Mouse (Mus musculus) layer of hippocampus, adult 11-12 months (tissue): ENCODE results near the gene Psmd2.

Experiments
- DNase-seq: peaks from one replicate; pipeline ENCODE4 v3.0.0; 2022; ENCODE audit warnings: low spot score

Gene Psmd2

DNA sequence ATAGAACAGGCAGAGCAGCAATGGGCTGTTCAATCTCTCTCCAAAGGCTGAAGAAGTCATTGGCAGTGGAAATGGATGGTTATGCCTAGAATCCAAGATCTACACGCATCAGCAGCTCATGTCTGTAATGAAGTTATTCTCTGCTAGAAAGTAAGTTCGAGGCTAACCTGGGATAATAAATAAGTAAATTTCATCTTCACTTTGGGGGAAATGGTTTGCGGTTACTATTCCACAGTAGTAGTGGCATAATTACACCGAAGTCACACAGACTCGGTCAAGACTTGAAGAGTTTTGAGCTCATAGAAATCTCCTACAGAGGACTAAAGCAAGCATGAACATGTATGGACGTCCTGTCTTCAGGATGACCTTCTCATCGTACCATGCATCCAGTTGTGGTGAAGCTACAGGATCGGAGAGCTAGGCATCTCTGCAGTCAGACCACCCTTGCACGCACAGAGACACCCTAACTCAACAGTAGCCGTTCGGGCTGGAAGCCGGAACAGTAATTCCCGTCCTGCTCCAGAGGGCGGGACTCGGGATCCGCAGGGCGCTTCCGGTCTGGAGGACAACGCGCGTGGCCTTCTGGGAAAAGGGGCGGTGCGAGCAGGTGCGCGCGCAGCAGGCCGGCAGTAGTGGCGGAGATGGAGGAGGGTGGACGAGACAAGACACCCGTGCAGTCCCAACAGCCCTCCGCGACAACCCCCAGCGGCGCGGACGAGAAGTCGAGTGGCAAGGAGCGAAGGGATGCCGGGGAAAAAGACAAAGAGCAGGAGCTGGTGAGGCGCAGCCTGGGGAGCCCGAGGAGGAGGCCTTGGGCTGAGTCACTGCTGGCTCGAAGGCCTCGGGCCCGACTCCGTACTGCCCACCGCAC is at the start of gene Psmd2:
Gene Psmd2, plus strand, starts transcription at position 577 of the 871 bp plus-strand sequence.
- peak; percentile 96 for DNase-seq

GRCm38 (mm10) chr16:20604705-20605104 is 46.7 kb upstream of the Psmd2 start:
- DNase-seq = no peak

- peak; percentile 78 for DNase-seq
These were observed 40.7 kb upstream of the Psmd2 start for GRCm38 (mm10) chr16:20610501-20611356.

GRCm38 (mm10) chr16:20611357-20612227 is 39.9 kb upstream of the Psmd2 start, which contains the start of the genes Eef1akmt4, Gm49333 and Alg3:
Gene Eef1akmt4 (plus strand): TSS chr16:20611593.
Gene Gm49333 (plus strand): TSS chr16:20611610.
Gene Alg3 (minus strand): TSS chr16:20611735.
- DNase-seq = peak; percentile 79

DNA sequence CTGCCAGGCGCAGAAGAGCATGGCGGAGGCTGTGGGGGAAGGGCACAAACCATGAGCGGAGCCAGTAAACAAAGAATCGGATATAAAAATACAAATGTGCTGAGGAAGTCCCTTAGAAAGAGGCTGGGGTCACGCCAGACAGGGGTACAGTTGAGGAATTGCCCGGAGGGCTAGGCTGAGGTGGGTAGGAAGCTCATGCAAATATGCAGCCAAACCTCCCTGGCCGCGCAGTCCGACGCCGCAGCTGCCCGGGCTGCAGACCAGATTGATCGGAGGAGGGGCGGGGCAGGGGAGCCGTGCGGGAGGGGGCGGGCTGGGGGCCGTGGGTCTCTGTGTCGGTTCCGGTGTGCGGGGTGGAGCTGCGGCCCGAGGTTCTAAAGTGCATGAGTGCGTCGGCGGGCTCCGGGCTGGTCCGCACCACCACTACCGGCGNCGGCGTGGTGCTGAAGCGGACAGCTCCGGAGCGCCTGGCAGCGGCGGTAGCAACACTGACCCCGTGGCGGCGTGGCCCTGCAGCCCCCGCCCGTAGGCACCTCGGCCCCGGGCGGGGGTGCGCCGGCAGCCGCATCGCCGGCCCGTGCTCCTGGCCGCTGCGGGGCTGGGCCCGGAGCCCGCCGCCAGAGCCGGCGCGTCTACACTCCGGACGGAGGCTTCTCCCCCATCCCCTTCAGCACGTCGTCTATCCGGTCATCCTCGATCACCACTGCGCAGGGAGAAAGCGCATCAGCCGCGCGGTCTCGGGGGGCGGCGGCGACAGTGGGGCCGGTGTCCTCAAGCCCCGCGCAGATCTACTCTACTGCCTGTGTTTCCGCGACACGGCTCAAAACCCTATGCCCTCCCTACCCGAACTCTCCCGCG is 31.7 kb upstream of the Psmd2 start:
- DNase-seq = no peak

DNA sequence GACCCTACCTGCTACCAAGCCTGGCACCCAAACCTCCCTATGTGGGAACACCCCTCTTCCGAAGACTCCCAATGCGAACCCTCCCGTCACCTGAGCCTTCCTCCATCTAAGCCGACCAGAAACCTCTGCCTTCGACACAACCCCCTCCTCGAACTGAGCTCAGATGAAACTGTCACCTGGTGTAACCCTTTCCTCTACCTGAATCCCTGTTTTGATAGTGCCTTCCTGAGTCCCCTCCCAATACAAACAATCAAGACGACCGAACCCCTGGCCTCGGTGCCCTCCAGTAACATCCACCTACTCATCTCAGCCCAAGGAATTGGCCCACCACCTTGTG is 31.1 kb upstream of the Psmd2 start:
- DNase-seq = no peak

DNA sequence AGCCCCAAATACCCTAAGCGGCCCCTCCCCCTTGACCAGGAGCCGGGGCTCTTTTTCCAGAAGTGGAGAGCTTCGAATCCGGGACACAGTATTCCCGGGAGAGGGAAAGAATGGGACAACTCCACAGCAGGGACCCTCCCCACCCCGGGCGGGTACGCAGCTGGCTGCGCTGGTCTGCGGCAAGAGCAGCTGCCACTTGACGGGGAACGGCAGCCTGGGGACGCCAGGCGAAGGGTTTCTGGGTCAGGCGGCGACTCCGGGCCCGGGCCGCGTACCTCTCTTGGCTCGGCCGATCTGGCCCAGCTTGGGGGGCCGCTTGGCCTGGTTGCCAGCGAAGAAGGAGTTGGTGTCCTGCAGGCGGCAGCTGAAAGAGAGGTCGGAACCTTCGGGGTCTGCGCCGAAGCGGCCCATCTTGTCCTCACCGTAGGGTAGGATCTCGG is 30.7 kb upstream of the Psmd2 start:
- DNase-seq = no peak

DNA sequence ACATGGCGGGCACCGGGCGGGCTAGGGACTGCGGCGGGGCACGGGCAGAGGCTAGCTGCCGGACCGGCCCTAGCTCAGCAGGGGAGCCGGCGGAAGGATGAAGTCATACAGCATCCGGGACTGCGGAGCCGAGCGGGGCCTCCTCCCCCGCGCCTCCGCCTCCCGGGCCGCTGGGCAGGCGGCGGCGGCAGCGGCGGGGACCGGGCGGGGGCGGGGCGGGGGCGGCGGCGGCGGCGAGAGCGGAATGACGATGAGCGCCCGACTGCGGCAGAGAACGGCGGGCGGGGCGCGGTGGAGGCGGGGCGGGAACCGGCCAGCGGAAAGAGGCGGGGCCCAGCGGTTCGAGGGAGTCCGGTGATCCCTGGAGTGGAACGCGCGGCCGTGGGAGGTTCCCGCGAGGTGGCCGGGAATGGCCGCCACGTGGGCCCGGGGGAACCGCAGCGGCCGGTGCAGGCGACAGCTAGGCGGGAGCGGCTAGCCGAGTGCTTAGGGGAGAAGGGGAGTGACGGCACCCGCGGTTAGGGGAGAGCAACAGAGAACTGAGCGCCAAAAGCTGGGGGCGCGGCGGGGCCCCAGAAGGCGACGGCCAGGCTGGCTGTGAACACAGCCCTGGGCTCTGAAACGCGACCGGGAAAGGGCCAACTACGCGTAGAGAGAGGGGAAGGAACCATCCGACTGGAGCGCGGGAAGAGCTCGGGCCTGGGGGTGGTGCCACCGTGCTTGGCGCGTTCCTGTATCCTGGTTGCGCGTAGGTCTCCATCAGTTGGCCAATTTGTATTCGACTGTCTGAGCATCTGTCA is 30.1 kb upstream of the Psmd2 start, which contains the start of gene Camk2n2:
Gene Camk2n2, minus strand, starts transcription at position 97 of the 800 bp plus-strand sequence.
- DNase-seq = no peak

DNA sequence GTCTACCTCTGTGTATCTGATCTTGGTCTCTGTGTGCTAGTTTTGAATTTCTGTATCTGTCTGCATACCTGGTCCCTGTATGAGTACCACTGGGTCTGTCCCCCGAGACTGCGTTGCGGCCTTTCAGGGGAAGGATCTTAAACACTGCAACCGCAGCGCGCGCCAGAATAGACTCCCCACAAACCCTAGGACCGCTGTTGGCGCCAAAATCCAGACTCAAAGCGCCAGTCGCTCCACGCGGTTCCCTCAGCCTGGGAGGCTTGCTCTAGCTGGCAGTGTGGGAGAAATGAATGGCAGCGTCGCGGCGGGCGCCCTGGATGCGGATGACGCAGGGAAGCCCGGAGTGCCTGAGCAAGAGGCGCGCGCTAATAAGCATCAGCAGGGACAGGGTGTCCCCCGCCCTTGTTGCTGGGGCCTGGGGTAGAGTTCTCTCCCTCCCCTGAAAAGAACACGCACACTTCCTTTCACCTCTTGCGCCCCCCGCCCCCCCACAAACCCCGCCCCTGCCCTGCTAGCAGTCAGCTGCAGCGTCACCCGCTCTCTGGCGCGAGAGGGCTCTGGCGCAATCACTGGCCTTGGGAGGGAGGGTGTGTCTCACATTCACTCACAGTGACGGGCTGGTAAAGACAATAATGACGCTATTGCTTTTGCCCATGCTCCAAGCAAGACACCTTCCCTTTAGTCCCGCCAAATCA is 29.3 kb upstream of the Psmd2 start:
- peak; percentile 51 for DNase-seq

DNA sequence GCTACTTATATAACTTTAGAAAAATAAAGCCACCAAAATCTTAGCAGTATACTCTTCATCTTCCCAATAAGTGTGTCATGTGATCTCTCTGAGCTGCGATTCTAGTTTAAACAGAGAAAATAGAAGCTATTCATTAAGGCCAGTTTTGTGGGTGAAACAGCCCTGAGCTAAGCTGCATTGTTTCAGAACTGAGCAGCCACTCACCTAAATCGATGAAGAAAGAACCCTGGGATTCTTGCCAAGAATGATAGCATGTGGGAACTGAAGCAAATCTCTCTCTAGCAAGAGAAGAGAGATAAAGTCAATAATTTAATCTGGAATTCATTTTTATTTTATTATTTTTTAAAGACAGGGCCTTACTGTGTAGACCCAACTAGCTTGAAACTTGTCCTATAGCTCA is 28.2 kb upstream of the Psmd2 start:
- no peak for DNase-seq

GRCm38 (mm10) chr16:20628871-20629391 is 22.5 kb upstream of the Psmd2 start:
- peak; percentile 27 for DNase-seq

DNA sequence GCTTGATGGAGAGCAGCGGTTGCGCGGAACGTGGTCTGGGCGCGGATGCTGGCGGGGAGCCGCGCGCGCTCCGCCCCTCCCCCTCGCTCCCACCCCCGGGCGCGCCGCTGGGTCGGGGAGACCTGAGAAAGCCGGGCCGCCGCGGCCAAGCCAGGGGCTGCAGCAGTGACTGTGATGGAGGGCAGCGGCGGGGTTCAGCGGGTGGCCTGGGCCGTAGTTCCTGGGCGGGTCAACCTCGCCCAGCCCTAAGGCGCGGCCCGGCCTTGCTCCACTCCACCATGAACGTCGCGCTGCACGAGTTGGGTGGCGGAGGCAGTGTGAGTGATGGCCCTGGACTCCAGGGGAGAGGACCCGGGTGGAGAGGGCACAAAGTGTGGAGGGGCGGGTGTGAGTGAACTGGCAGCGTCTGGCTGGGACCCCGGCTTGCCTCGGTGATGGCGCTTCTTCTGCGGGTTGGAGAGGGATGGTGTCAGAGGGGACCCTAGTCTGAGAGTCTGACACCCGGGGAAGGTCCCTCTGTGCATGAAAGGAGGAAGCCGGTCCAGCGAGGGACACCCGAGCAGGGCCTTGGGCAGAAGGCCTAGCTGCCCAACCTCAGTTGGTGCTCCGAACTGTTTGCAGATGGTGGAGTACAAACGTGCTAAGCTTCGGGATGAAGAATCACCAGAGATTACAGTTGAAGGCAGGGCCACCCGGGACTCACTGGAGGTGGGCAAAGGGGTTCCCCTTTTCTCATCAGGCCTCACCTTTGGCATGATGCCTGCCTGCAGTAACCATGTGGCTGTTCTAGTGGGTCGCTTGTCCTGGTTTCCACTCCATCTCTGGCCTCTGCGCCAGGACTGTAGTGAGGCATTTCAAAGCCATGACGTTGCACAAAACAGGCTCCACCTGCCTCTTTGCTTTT is 21.5 kb upstream of the Psmd2 start, which contains the start of gene Ece2:
Gene Ece2, plus strand, starts transcription at position 98 of the 904 bp plus-strand sequence.
- DNase-seq = no peak

- no peak for DNase-seq
These were observed 14.0 kb upstream of the Psmd2 start for GRCm38 (mm10) chr16:20637410-20637809.

DNA sequence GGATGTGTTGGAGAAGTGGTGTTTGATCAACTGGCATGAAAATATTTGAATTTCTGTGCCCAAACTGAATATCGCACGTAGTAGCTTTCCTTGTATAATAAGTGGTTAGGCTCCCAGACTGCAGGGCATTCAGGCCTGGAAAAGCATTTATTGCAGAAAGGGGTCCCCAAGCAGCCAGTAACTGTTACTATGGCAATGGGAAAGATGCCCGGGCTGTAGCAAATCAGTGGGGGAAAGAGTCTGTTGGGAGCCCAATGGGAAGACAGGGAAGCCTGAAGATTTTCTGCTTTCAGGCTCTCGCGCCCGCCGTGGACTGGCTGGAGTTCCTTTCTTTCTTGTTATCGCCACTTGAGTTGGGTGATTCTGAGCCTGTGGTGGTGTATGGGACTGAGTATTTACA is 13.1 kb upstream of the Psmd2 start:
- peak; percentile 57 for DNase-seq

GRCm38 (mm10) chr16:20642161-20642560 is 9.3 kb upstream of the Psmd2 start:
- peak; percentile 79 for DNase-seq

GRCm38 (mm10) chr16:20643911-20644310 is 7.5 kb upstream of the Psmd2 start:
- no peak for DNase-seq

DNA sequence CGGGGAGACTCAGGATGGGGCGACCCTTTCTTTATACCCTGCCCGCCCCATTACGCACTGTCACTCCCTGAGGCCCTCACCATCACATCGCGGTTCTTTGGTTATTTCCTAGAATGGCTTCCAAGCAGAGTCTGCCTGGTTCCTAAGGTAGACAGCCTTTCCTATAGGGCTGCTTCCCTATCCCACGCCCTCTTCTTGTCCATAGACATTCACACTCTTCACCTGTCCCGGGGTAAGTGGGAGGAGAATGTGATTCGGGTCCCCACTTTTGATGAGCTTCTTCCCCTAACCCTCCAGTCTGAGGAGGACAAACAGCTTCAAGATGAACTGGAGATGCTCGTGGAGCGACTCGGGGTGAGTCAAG is 477 bp downstream of the Psmd2 start:
- DNase-seq = no peak

DNA sequence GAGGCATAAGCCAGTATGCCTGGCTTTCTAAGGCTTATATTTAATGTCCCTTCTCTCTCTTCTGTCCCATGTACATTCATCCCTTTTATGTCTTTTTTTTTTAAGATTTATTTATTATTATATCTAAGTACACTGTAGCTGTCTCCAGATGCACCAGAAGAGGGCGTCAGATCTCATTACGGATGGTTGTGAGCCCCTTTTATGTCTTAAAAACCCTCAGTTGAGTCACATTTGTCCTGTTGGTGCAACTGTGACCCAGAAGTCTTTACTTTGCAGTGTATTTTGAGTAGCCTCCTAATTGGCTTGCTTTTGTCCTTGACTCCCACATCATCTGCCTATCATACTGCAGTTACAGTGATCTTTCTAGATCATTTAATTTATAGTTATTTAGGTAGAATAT is 1.9 kb downstream of the Psmd2 start:
- no peak for DNase-seq
